Mouse (Mus musculus) gastrocnemius, adult 2 months (tissue): ENCODE results near the gene Mgat4b. TPM values are rescaled to one million over a fixed set of nuclear protein-coding genes. Genes with fewer than 3 reads are reported as not detected.

Experiments
- DNase-seq: peaks from one replicate; pipeline ENCODE4 v3.0.0; 2022
- H3K27ac ChIP-seq: fragments of 200-600 bp; 2 replicates; pipeline ENCODE4 v1.8.1; 2022; ENCODE audit warnings: mild to moderate bottlenecking
- H3K4me3 ChIP-seq: fragments of 200-600 bp; 2 replicates; pipeline ENCODE4 v1.8.1; 2022; ENCODE audit warnings: mild to moderate bottlenecking, moderate library complexity
- CTCF ChIP-seq: fragments of 200-600 bp; IDR thresholded peaks from 2 replicates; pipeline ENCODE4 v1.8.1; 2022; ENCODE audit warnings: antibody characterized with exemption, mild to moderate bottlenecking, moderate library complexity
- intact Hi-C: fragments of 180-260 bp; cut with DNase I; formaldehyde crosslinking; loops from one replicate; pipeline ENCODE4 v1.15.1; 2025
- total RNA-seq, 2 experiments: library from RNA; stranded (reverse); gene quantifications; 2 replicates each; pipeline ENCODE4 v1.2.3; 2021

The Mgat4b gene
- total RNA-seq, 2 experiments from 2014 or later, result 33.9 to 40.7 TPM

- peak overlapping the region; percentile 64 for H3K27ac ChIP-seq
- intact Hi-C loops, result no loop called here
- no peak for DNase-seq
- no peak overlapping the region for H3K4me3 ChIP-seq
- no peak for TF ChIP-seq CTCF
Observed at GRCm38 (mm10) chr11:50252166-50252565, 41.5 kb downstream of the Mgat4b start.

- TF ChIP-seq CTCF, result no peak
- intact Hi-C loops, result no loop called here
- H3K4me3 ChIP-seq, result no peak overlapping the region
- DNase-seq, result no peak
- peak overlapping the region; percentile 64 for H3K27ac ChIP-seq
Observed at GRCm38 (mm10) chr11:50252684-50253265, 42.1 kb downstream of the Mgat4b start.

GRCm38 (mm10) chr11:50253393-50253792 lies 42.7 kb downstream of the Mgat4b start:
- intact Hi-C loops, result no loop called here

GRCm38 (mm10) chr11:50254010-50254580 lies 43.4 kb downstream of the Mgat4b start:
- H3K4me3 ChIP-seq, result no peak overlapping the region
- DNase-seq, result no peak
- no peak overlapping the region for H3K27ac ChIP-seq
- intact Hi-C loops, result no loop called here
- no peak for TF ChIP-seq CTCF

More at GRCm38 (mm10) chr11:50253393-50253792, 42.7 kb downstream of the Mgat4b start:
- Histone ChIP-seq H3K27ac (no peak overlapping the region), H3K4me3 (no peak overlapping the region)
- TF ChIP-seq CTCF, result no peak
- DNase-seq, result no peak

GRCm38 (mm10) chr11:50256615-50257014 lies 45.9 kb downstream of the Mgat4b start:
- intact Hi-C loops, result no loop called here
- DNase-seq, result no peak
- Histone ChIP-seq H3K27ac (no peak overlapping the region), H3K4me3 (no peak overlapping the region)
- no peak for TF ChIP-seq CTCF

- Histone ChIP-seq H3K4me3 (no peak overlapping the region), H3K27ac (no peak overlapping the region)
- no peak for TF ChIP-seq CTCF
- intact Hi-C loops, result no loop called here
- no peak for DNase-seq
Observed at GRCm38 (mm10) chr11:50258310-50258709, 47.6 kb downstream of the Mgat4b start.

GRCm38 (mm10) chr11:50262020-50262419 lies 51.3 kb downstream of the Mgat4b start:
- H3K4me3 ChIP-seq, result no peak overlapping the region
- intact Hi-C loops, result no loop called here
- TF ChIP-seq CTCF, result peak; percentile 55
- DNase-seq, result no peak
- no peak overlapping the region for H3K27ac ChIP-seq

- Histone ChIP-seq H3K27ac (no peak overlapping the region), H3K4me3 (no peak overlapping the region)
- no peak for TF ChIP-seq CTCF
- no peak for DNase-seq
- intact Hi-C loops, result no loop called here
Observed at GRCm38 (mm10) chr11:50263198-50263597, 52.5 kb downstream of the Mgat4b start.

- TF ChIP-seq CTCF, result no peak
- intact Hi-C loops, result no loop called here
- DNase-seq, result peak; percentile 73
- Histone ChIP-seq H3K4me3 (no peak overlapping the region), H3K27ac (peak overlapping the region; percentile 46; the same call in 1 of the 2 replicates)
Observed at GRCm38 (mm10) chr11:50265931-50266330, 55.2 kb downstream of the Mgat4b start.

GRCm38 (mm10) chr11:50266997-50267396 lies 56.3 kb downstream of the Mgat4b start:
- Histone ChIP-seq H3K27ac (no peak overlapping the region), H3K4me3 (no peak overlapping the region)
- no peak for DNase-seq
- no peak for TF ChIP-seq CTCF
- intact Hi-C loops, result no loop called here

GRCm38 (mm10) chr11:50269163-50269562 lies 58.5 kb downstream of the Mgat4b start:
- intact Hi-C loops, result no loop called here
- Histone ChIP-seq H3K27ac (no peak overlapping the region), H3K4me3 (no peak overlapping the region)
- DNase-seq, result no peak
- TF ChIP-seq CTCF, result peak; percentile 58

GRCm38 (mm10) chr11:50269885-50270284 lies 59.2 kb downstream of the Mgat4b start:
- DNase-seq, result no peak
- no peak for TF ChIP-seq CTCF
- Histone ChIP-seq H3K4me3 (no peak overlapping the region), H3K27ac (peak overlapping the region; percentile 20; the same call in 1 of the 2 replicates)
- intact Hi-C loops, result no loop called here

- DNase-seq, result no peak
- Histone ChIP-seq H3K4me3 (no peak overlapping the region), H3K27ac (no peak overlapping the region)
- intact Hi-C loops, result no loop called here
- TF ChIP-seq CTCF, result no peak
Observed at GRCm38 (mm10) chr11:50272819-50273218, 62.1 kb downstream of the Mgat4b start.

- peak overlapping the region; percentile 53 for H3K27ac ChIP-seq
Observed at GRCm38 (mm10) chr11:50275077-50275476, 64.4 kb downstream of the Mgat4b start.

More at GRCm38 (mm10) chr11:50275077-50275476, 64.4 kb downstream of the Mgat4b start:
- no peak overlapping the region for H3K4me3 ChIP-seq
- intact Hi-C loops, result no loop called here
- no peak for DNase-seq
- no peak for TF ChIP-seq CTCF
